Mouse (Mus musculus): Measurements from ENCODE around the gene Rhebl1. TPM values are rescaled to one million over a fixed set of nuclear protein-coding genes. Genes with fewer than 3 reads are reported as not detected.

The Rhebl1 gene
- polyA plus RNA-seq, 1 experiment from 2014 or later: 4.0 TPM

- H3K36me3 ChIP-seq (ENCODE audit: control insufficient read depth, insufficient read depth, low read length): peaks cover 65% of the 10 kb centered on the region
- 32% methylated on average over 10 of the region's 10 CpGs for WGBS
- no peak overlapping the region for H3K4me3 ChIP-seq (ENCODE audit: control insufficient read depth in 1 of 2, insufficient read depth in 1 of 2, low read depth in 1 of 2, low read length in 2 of 2)
- no peak overlapping the region for H3K9ac ChIP-seq (ENCODE audit: low read length)
- H3K27me3 ChIP-seq (ENCODE audit: control insufficient read depth, insufficient read depth, low read length): no peaks in the 10 kb centered on the region
- H3K4me2 ChIP-seq (ENCODE audit: low read length): no peak overlapping the region
- no peaks in the 10 kb centered on the region for H3K9me3 ChIP-seq (ENCODE audit: control insufficient read depth, low read length)
- ATAC-seq (ENCODE audit: insufficient number of reproducible peaks, insufficient read depth, low FRiP score, low read depth): no peak
- no peaks in the 10 kb centered on the region for H3K4me1 ChIP-seq (ENCODE audit: control insufficient read depth in 2 of 2, insufficient read depth in 2 of 2, low read length in 2 of 2)
- no peak overlapping the region for H3K27ac ChIP-seq (replicated peaks in 1 of 2; ENCODE audit: control insufficient read depth in 1 of 2, insufficient read depth in 1 of 2, low read depth in 2 of 2, low read length in 2 of 2)
These were observed 10.4 kb upstream of the Rhebl1 start for GRCm38 (mm10) chr15:98904692-98905091.

GRCm38 (mm10) chr15:98902600-98902999 lies 8.3 kb upstream of the Rhebl1 start:
- Histone ChIP-seq H3K27ac (replicated peaks in 1 of 2; ENCODE audit: control insufficient read depth in 1 of 2, insufficient read depth in 1 of 2, low read depth in 2 of 2, low read length in 2 of 2) (no peak overlapping the region), H3K4me3 (ENCODE audit: control insufficient read depth in 1 of 2, insufficient read depth in 1 of 2, low read depth in 1 of 2, low read length in 2 of 2) (no peak overlapping the region), H3K9ac (ENCODE audit: low read length) (no peak overlapping the region), H3K9me3 (ENCODE audit: control insufficient read depth, low read length) (no peaks in the 10 kb centered on the region), H3K27me3 (ENCODE audit: control insufficient read depth, insufficient read depth, low read length) (peaks cover 17% of the 10 kb centered on the region), H3K4me1 (ENCODE audit: control insufficient read depth in 2 of 2, insufficient read depth in 2 of 2, low read length in 2 of 2) (peaks cover 4 to 9% of the 10 kb centered on the region in 2 experiments; a peak in 3 of 4 replicates), H3K4me2 (ENCODE audit: low read length) (no peak overlapping the region), H3K36me3 (ENCODE audit: control insufficient read depth, insufficient read depth, low read length) (peaks cover 44% of the 10 kb centered on the region)
- 76% methylated on average over 2 of the region's 2 CpGs for WGBS
- ATAC-seq (ENCODE audit: insufficient number of reproducible peaks, insufficient read depth, low FRiP score, low read depth): no peak

GRCm38 (mm10) chr15:98901530-98901929 lies 7.2 kb upstream of the Rhebl1 start:
- Histone ChIP-seq H3K27ac (replicated peaks in 1 of 2; ENCODE audit: control insufficient read depth in 1 of 2, insufficient read depth in 1 of 2, low read depth in 2 of 2, low read length in 2 of 2) (no peak overlapping the region), H3K9ac (ENCODE audit: low read length) (no peak overlapping the region), H3K27me3 (ENCODE audit: control insufficient read depth, insufficient read depth, low read length) (peaks cover 27% of the 10 kb centered on the region), H3K4me3 (ENCODE audit: control insufficient read depth in 1 of 2, insufficient read depth in 1 of 2, low read depth in 1 of 2, low read length in 2 of 2) (no peak overlapping the region), H3K9me3 (ENCODE audit: control insufficient read depth, low read length) (no peaks in the 10 kb centered on the region), H3K4me1 (ENCODE audit: control insufficient read depth in 2 of 2, insufficient read depth in 2 of 2, low read length in 2 of 2) (peaks cover 5 to 18% of the 10 kb centered on the region in 2 experiments; a peak in 3 of 4 replicates), H3K36me3 (ENCODE audit: control insufficient read depth, insufficient read depth, low read length) (peaks cover 34% of the 10 kb centered on the region), H3K4me2 (ENCODE audit: low read length) (no peak overlapping the region)
- WGBS: 64% methylated on average over 1 of the region's 1 CpGs
- ATAC-seq (ENCODE audit: insufficient number of reproducible peaks, insufficient read depth, low FRiP score, low read depth): no peak

- WGBS: 1% methylated on average over 41 of the region's 41 CpGs
- Histone ChIP-seq H3K9me3 (ENCODE audit: control insufficient read depth, low read length) (no peaks in the 10 kb centered on the region), H3K4me2 (ENCODE audit: low read length) (peak within 1 kb of the TSS; percentile 73), H3K27ac (replicated peaks in 1 of 2; ENCODE audit: control insufficient read depth in 1 of 2, insufficient read depth in 1 of 2, low read depth in 2 of 2, low read length in 2 of 2) (no peak within 1 kb of the TSS), H3K27me3 (ENCODE audit: control insufficient read depth, insufficient read depth, low read length) (peaks cover 56% of the 10 kb centered on the region), H3K4me3 (ENCODE audit: control insufficient read depth in 1 of 2, insufficient read depth in 1 of 2, low read depth in 1 of 2, low read length in 2 of 2) (peak within 1 kb of the TSS; percentile 34 to 37), H3K9ac (ENCODE audit: low read length) (peak within 1 kb of the TSS; percentile 56), H3K36me3 (ENCODE audit: control insufficient read depth, insufficient read depth, low read length) (peaks cover 4% of the 10 kb centered on the region), H3K4me1 (ENCODE audit: control insufficient read depth in 2 of 2, insufficient read depth in 2 of 2, low read length in 2 of 2) (peaks cover 21 to 44% of the 10 kb centered on the region in 2 experiments)
- no peak for ATAC-seq (ENCODE audit: insufficient number of reproducible peaks, insufficient read depth, low FRiP score, low read depth)
These were observed 3.8 kb upstream of the Rhebl1 start, which contains the start of gene Dhh for GRCm38 (mm10) chr15:98897928-98898800. Dhh (minus strand) TSS chr15:98898540.

GRCm38 (mm10) chr15:98897495-98897894 lies 3.2 kb upstream of the Rhebl1 start:
- Histone ChIP-seq H3K4me3 (ENCODE audit: control insufficient read depth in 1 of 2, insufficient read depth in 1 of 2, low read depth in 1 of 2, low read length in 2 of 2) (peak overlapping the region in 1 of 2 experiments; percentile 37; a peak in 2 of 4 replicates), H3K9me3 (ENCODE audit: control insufficient read depth, low read length) (no peaks in the 10 kb centered on the region), H3K27me3 (ENCODE audit: control insufficient read depth, insufficient read depth, low read length) (peaks cover 60% of the 10 kb centered on the region), H3K36me3 (ENCODE audit: control insufficient read depth, insufficient read depth, low read length) (no peaks in the 10 kb centered on the region), H3K4me1 (ENCODE audit: control insufficient read depth in 2 of 2, insufficient read depth in 2 of 2, low read length in 2 of 2) (peaks cover 21 to 44% of the 10 kb centered on the region in 2 experiments), H3K27ac (replicated peaks in 1 of 2; ENCODE audit: control insufficient read depth in 1 of 2, insufficient read depth in 1 of 2, low read depth in 2 of 2, low read length in 2 of 2) (no peak overlapping the region), H3K4me2 (ENCODE audit: low read length) (peak overlapping the region; percentile 73), H3K9ac (ENCODE audit: low read length) (0 out of 2 replicates have a peak overlapping the region, but pooled peaks have one; percentile 56)
- 4% methylated on average over 10 of the region's 10 CpGs for WGBS
- ATAC-seq (ENCODE audit: insufficient number of reproducible peaks, insufficient read depth, low FRiP score, low read depth): 0 out of 2 replicates have a peak, but pooled peaks have one; percentile 37

- WGBS: 3% methylated on average over 39 of the region's 41 CpGs
- 0 out of 2 replicates have a peak, but pooled peaks have one; percentile 18 for ATAC-seq (ENCODE audit: insufficient number of reproducible peaks, insufficient read depth, low FRiP score, low read depth)
- peak overlapping the region; percentile 70 for H3K9ac ChIP-seq (ENCODE audit: low read length)
- H3K9me3 ChIP-seq (ENCODE audit: control insufficient read depth, low read length): no peaks in the 10 kb centered on the region
- H3K27ac ChIP-seq (replicated peaks in 1 of 2; ENCODE audit: control insufficient read depth in 1 of 2, insufficient read depth in 1 of 2, low read depth in 2 of 2, low read length in 2 of 2): peak overlapping the region; percentile 8 to 30; a peak in 1 of 4 replicates
- peak overlapping the region; percentile 99 for H3K4me2 ChIP-seq (ENCODE audit: low read length)
- no peaks in the 10 kb centered on the region for H3K36me3 ChIP-seq (ENCODE audit: control insufficient read depth, insufficient read depth, low read length)
- peaks cover 21 to 44% of the 10 kb centered on the region in 2 experiments for H3K4me1 ChIP-seq (ENCODE audit: control insufficient read depth in 2 of 2, insufficient read depth in 2 of 2, low read length in 2 of 2)
- peaks cover 60% of the 10 kb centered on the region for H3K27me3 ChIP-seq (ENCODE audit: control insufficient read depth, insufficient read depth, low read length)
- H3K4me3 ChIP-seq (ENCODE audit: control insufficient read depth in 1 of 2, insufficient read depth in 1 of 2, low read depth in 1 of 2, low read length in 2 of 2): peak overlapping the region; percentile 37 to 39
These were observed 1.6 kb upstream of the Rhebl1 start for GRCm38 (mm10) chr15:98895635-98896589.

All from heart, embryonic 14.5 days (tissue).